Mouse (Mus musculus) hindbrain, embryonic 10.5 days (tissue): ENCODE data around the gene Flywch1. TPM values are rescaled to one million over a fixed set of nuclear protein-coding genes. Genes with fewer than 3 reads are reported as not detected.
A peak's percentile ranks its signal among the peaks of the same experiment; 100 is the strongest.

Experiments
- DNase-seq: peaks from one replicate; pipeline ENCODE4 v3.0.0-alpha.2; 2017; ENCODE audit warnings: low spot score
- H3K27ac ChIP-seq: fragments of 300-500 bp; sonication (generic); 2 replicates; pipeline ENCODE4 v1.5.1; 2016; ENCODE audit warnings: mild to moderate bottlenecking, moderate library complexity
- H3K27me3 ChIP-seq: fragments of 300-500 bp; sonication (generic); 2 replicates; pipeline ENCODE4 v1.6.1; 2016; ENCODE audit warnings: mild to moderate bottlenecking; ENCODE audit not compliant: poor library complexity, insufficient read depth, severe bottlenecking
- H3K36me3 ChIP-seq: fragments of 300-500 bp; sonication (generic); 2 replicates; pipeline ENCODE4 v1.6.1; 2016; ENCODE audit warnings: mild to moderate bottlenecking, moderate library complexity
- H3K4me1 ChIP-seq: fragments of 300-500 bp; sonication (generic); replicated peaks from 2 replicates; pipeline ENCODE4 v1.6.1; 2016; ENCODE audit warnings: mild to moderate bottlenecking
- H3K4me3 ChIP-seq: fragments of 300-500 bp; sonication (generic); 2 replicates; pipeline ENCODE4 v1.5.1; 2016; ENCODE audit warnings: mild to moderate bottlenecking, moderate library complexity
- H3K9me3 ChIP-seq: fragments of 300-500 bp; sonication (generic); 2 replicates; pipeline ENCODE4 v1.6.1; 2016; ENCODE audit warnings: mild to moderate bottlenecking, moderate library complexity
- WGBS: fragments of 180-500 bp; shearing (Covaris S2); methylation state at CpG from one replicate; pipeline ENCODE4 v1.1.7; 2016; 5-methylcytosine and 5-hydroxymethylcytosine counted together
- polyA plus RNA-seq: library from polyadenylated mRNA; unstranded; fragments of >200 nt; fragmentation: Nextera tagmentation; extraction: Ambion mirVana; gene quantifications from 2 replicates; pipeline ENCODE4 v1.2.1, GENCODE M21; 2016

The Flywch1 gene
- polyA plus RNA-seq, 1 experiment from 2014 or later: 211 TPM

DNA sequence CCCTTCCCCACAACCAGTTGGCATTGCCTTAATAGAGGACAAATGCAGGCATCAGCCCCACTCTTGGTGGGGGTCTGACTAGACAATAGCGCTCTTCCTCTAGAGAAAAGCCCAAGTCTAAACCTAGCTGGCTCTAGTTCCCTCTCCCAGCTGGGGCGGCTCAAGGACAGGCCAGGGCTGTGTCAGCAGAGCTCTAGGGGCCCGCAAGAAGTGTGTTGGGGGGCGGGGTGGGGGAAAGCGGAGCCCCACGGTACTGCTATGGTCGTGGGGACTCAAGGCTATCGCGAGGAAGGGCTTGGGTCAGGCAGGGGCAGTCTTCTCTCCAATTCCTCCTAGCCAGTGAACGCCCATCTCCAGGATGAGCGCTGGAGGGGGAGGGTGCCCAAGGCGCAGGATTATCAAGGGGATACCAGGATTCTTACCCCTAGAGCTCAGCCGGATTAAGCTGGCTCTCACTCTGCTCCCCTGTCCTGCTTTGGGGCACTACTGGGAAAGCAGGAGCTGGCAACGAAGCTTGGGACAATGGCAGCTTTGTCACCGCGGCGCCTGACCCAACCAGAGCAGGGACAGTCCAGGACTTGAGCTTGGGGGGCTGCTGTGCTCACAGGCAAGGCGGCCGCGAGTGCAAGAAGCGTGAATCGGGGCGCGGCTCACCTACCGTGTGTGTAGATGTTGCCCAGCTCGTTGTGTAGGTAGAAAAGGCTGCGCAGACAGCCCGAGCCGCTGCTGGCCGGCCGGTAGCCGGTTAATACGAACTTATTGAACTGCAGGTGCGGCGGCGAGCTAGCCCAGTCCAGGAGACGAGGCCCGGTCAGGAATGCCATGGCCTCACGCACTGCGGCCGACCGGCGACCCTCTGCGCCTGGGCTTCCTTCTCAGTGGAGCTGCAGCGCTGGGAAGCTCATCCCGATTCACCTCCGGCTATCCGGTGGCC is 31.9 kb downstream of the Flywch1 start:
- H3K9me3 ChIP-seq: peaks cover 4% of the 10 kb centered on the region; the same call in 1 of the 2 replicates
- under 1% methylated on average over 48 of the region's 48 CpGs for whole genome bisulfite sequencing
- H3K36me3 ChIP-seq: peaks cover 33% of the 10 kb centered on the region
- H3K4me3 ChIP-seq: peak overlapping the region; percentile 64
- H3K27ac ChIP-seq: peak overlapping the region; percentile 88
- peaks cover 49% of the 10 kb centered on the region for H3K4me1 ChIP-seq
- peaks cover 74% of the 10 kb centered on the region for H3K27me3 ChIP-seq
- DNase-seq: peak; percentile 64

DNA sequence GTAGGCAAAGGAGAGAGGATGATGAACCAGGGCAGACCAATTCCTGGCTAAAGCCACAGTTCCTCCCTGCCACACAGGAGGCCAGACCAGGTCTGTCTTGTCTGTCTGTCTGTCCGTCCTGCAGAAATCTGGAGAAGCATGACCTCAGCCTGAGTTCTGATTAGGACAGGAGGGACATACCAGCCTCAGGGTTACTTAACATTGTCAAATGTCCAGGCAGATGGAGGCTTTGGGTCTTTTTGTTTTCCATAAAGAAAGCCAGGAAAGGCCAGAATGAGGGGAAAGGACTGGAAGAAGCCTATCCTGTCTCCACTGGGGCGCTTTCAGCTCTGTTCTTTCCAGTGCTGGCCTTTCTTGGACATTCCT is 32.6 kb downstream of the Flywch1 start:
- DNase-seq: no peak
- H3K4me1 ChIP-seq: peaks cover 43% of the 10 kb centered on the region
- H3K4me3 ChIP-seq: peak overlapping the region; percentile 64
- H3K36me3 ChIP-seq: peaks cover 40% of the 10 kb centered on the region
- H3K27me3 ChIP-seq: peaks cover 68% of the 10 kb centered on the region
- H3K9me3 ChIP-seq: peaks cover 4% of the 10 kb centered on the region; the same call in 1 of the 2 replicates
- peak overlapping the region; percentile 88 for H3K27ac ChIP-seq
- WGBS: 35% methylated on average over 2 of the region's 2 CpGs

DNA sequence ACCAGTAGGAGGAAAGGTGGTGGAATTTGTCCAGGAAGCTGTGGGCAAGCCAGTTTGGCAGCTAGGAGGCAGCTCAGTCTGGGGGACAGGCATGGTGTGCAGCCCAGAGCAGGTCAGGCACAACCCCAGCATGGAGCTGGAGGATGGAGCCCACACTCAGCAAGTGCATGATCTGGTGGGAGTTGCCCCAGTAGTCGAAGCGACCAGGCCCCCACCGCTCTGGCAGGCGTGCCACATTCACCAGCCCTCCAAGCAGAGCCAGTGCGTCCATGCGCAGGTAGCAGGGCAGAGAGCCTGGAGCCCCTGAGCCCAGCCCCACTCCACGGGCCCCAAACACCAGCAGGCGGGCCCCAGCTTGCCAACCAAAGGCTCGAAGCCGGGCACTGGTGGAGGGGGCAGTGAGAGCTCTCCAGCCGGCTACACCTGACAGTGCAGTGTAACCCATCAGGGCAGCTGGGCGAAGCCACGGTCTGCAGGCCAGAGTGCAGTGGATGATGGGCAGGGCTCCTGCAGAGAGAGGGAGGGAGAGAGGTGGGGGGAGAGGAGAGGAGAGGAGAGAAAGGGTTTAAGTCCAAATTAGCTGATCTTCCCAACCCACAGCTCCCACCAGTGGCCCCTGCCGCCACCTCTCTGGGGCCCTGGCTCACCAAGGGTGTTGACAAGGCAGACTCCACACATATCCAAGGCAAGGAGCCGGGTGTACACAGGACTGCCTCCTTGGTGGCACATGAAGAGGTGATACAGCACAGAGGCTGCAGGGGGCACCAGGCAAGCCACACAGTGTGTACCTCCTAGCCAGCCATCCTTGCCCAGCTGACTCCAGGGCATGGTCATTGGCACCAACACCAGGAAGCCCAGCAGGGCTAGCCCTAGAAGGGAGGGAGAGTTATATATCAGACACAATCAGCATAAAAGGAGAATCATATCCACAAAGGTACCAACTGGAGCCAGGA is 33.6 kb downstream of the Flywch1 start:
- peaks cover 4% of the 10 kb centered on the region; the same call in 1 of the 2 replicates for H3K9me3 ChIP-seq
- WGBS: 65% methylated on average over 15 of the region's 15 CpGs
- no peak overlapping the region for H3K27ac ChIP-seq
- no peak for DNase-seq
- H3K4me3 ChIP-seq: peak overlapping the region; percentile 0; the same call in 1 of the 2 replicates
- peaks cover 57% of the 10 kb centered on the region for H3K27me3 ChIP-seq
- H3K4me1 ChIP-seq: peaks cover 43% of the 10 kb centered on the region
- H3K36me3 ChIP-seq: peaks cover 50% of the 10 kb centered on the region

- Histone ChIP-seq H3K4me3 (no peak overlapping the region), H3K27ac (no peak overlapping the region), H3K9me3 (no peaks in the 10 kb centered on the region), H3K36me3 (peaks cover 54% of the 10 kb centered on the region), H3K4me1 (peaks cover 18% of the 10 kb centered on the region), H3K27me3 (peaks cover 26% of the 10 kb centered on the region)
- 90% methylated on average over 1 of the region's 1 CpGs for WGBS
- DNase-seq: no peak
Measured at GRCm38 (mm10) chr17:23734341-23734740, 37.1 kb downstream of the Flywch1 start.

DNA sequence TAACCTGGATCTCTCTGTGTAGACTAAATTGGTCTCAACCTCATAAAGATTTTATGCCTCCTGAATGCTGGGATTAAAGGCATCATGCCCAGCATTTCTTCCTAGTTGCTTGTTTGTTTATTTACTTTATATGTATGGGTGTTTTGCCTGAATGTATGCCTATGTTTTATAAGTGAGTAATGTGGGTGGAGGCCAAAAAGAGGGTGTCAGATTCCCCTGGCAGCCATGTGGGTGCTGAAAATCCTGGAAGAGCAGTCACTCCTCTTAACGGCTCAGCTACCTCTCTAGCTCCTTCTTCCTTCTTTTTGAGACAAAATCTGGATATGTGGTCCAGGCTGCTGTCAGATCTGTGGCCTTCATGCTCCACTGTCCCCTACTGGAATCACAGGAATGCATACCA is 41.0 kb downstream of the Flywch1 start:
- 86% methylated on average over 1 of the region's 1 CpGs for WGBS
- Histone ChIP-seq H3K27me3 (no peaks in the 10 kb centered on the region), H3K27ac (no peak overlapping the region), H3K4me1 (peaks cover 19% of the 10 kb centered on the region), H3K4me3 (no peak overlapping the region), H3K36me3 (peaks cover 30% of the 10 kb centered on the region), H3K9me3 (no peaks in the 10 kb centered on the region)
- DNase-seq: no peak

- DNase-seq: peak; percentile 82
- WGBS: under 1% methylated on average over 20 of the region's 20 CpGs
- peak overlapping the region; percentile 88 for H3K4me3 ChIP-seq
- no peaks in the 10 kb centered on the region for H3K9me3 ChIP-seq
- peak overlapping the region; percentile 92 for H3K27ac ChIP-seq
- H3K27me3 ChIP-seq: no peaks in the 10 kb centered on the region
- no peaks in the 10 kb centered on the region for H3K36me3 ChIP-seq
- peaks cover 21% of the 10 kb centered on the region for H3K4me1 ChIP-seq
Measured at GRCm38 (mm10) chr17:23726758-23727142, 44.7 kb downstream of the Flywch1 start.

DNA sequence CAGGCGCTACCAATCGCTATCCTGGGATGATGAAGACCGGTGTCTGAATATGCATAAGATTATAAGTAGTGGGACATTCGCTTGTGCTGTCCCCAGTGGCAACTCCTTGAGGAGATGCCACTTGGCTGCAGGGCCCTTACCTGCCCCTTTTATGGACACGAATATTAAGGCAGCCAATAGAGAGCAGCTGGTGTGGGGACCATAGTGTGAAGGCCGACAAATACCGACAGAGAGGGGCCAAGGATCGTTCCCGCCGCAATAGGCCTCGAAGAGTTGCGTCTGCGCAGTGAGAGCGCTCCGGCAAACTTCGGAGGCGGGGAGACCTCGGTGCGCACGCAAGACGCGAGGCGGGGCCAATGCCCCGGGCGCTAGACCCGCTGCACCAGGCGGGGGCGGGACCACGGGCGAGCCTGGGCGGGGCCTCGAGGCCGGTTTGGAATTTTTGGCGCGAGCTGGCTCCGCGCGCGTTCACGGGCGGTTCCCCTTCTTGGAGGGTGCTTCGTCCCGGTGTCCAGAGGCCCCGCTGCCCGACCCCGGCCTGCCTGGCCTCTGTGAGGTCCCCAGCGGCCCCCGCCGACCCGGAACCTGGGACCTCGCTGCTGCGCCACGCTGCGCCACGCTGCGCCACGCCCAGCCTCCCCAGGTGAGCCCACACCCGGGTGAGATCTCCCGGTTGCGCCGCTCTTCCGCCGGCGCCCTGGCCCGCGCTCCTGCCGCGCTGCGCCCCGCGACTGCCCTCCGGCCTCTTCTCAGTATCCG is 45.2 kb downstream of the Flywch1 start, which contains the start of gene Pkmyt1:
Gene Pkmyt1 (plus strand): TSS at position 338 of the 759 bp plus-strand sequence.
- Histone ChIP-seq H3K4me1 (peaks cover 21% of the 10 kb centered on the region), H3K27ac (peak within 1 kb of the TSS; percentile 92), H3K36me3 (no peaks in the 10 kb centered on the region), H3K27me3 (peaks cover 2% of the 10 kb centered on the region; the same call in 1 of the 2 replicates), H3K4me3 (peak within 1 kb of the TSS; percentile 88), H3K9me3 (no peaks in the 10 kb centered on the region)
- DNase-seq: peak; percentile 95
- 2% methylated on average over 73 of the region's 73 CpGs for WGBS

- Histone ChIP-seq H3K4me3 (peak overlapping the region; percentile 88), H3K4me1 (peaks cover 21% of the 10 kb centered on the region), H3K27ac (peak overlapping the region; percentile 92), H3K36me3 (no peaks in the 10 kb centered on the region), H3K9me3 (no peaks in the 10 kb centered on the region), H3K27me3 (peaks cover 9% of the 10 kb centered on the region; the same call in 1 of the 2 replicates)
- WGBS: 66% methylated on average over 4 of the region's 4 CpGs
- DNase-seq: no peak
Measured at GRCm38 (mm10) chr17:23725477-23725876, 45.9 kb downstream of the Flywch1 start.

GRCm38 (mm10) chr17:23722376-23723125 is 48.9 kb downstream of the Flywch1 start, which contains the start of gene 1520401A03Rik:
Gene 1520401A03Rik, minus strand, starts transcription at chr17:23722783.
- Histone ChIP-seq H3K4me1 (peaks cover 22% of the 10 kb centered on the region), H3K4me3 (no peak within 1 kb of the TSS), H3K9me3 (no peaks in the 10 kb centered on the region), H3K36me3 (no peaks in the 10 kb centered on the region), H3K27me3 (peaks cover 11% of the 10 kb centered on the region; the same call in 1 of the 2 replicates), H3K27ac (no peak within 1 kb of the TSS)
- 79% methylated on average over 7 of the region's 7 CpGs for WGBS
- DNase-seq: no peak

GRCm38 (mm10) chr17:23721886-23722285 is 49.5 kb downstream of the Flywch1 start:
- Histone ChIP-seq H3K4me3 (no peak overlapping the region), H3K27me3 (peaks cover 11% of the 10 kb centered on the region; the same call in 1 of the 2 replicates), H3K4me1 (peaks cover 15% of the 10 kb centered on the region), H3K36me3 (no peaks in the 10 kb centered on the region), H3K9me3 (no peaks in the 10 kb centered on the region), H3K27ac (no peak overlapping the region)
- no peak for DNase-seq
- WGBS: 80% methylated on average over 2 of the region's 2 CpGs

DNA sequence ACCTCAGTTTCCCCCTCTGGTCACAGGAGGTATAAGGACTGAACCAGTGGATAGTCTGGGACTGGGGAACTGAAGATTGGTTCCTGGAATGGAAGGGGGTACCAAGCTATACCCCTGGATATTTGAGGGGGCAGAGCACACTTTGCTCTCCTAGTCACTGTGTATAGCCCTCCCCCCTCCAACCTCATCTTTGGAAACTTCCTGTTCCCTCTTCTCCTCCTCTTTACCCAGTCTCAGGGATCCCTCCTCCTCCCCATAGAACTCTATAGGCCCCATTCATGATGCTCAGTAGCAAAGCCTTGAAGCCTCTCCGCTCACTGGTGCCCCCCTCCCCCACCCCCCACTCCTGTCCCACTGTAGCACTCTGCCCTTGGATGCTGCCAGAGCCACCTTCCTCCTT is 51.9 kb downstream of the Flywch1 start:
- H3K27me3 ChIP-seq: peaks cover 11% of the 10 kb centered on the region; the same call in 1 of the 2 replicates
- peaks cover 3% of the 10 kb centered on the region; the same call in 1 of the 2 replicates for H3K4me1 ChIP-seq
- H3K36me3 ChIP-seq: no peaks in the 10 kb centered on the region
- 28% methylated on average over 1 of the region's 1 CpGs for WGBS
- DNase-seq: no peak
- H3K27ac ChIP-seq: no peak overlapping the region
- no peak overlapping the region for H3K4me3 ChIP-seq
- no peaks in the 10 kb centered on the region for H3K9me3 ChIP-seq
